Mouse (Mus musculus): ENCODE measurements at regions not wholly inside any gene's neighbourhood (a gene's known extent, or its start where the extent isn't known, plus 50 kb on each side); places are given as distances from the start of the nearest gene placed in this dataset.

DNA sequence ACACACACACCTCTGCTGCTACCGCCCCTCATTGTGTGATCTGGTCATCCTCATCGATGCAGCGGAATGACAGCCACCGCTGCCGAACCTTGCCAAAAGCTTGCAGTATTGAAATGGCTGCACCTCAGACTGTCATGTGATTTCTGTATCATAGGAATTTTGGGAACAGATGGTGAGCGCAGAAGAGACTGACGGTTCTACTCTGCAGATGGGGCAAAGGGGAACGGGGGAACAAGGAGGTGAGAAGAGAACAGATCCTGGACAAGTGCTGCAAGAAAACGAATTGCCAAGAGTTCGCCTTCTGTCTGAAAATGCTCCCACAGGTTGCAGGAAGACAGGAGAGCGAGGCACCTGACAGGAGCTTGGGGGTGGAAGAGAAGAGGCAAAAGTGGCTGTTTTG, 96.9 kb upstream of the Smarca2 start:
- no peaks in the 10 kb centered on the region for H3K27me3 ChIP-seq (ENCODE audit: control insufficient read depth, insufficient read depth, low read depth, low read length)
- no peak overlapping the region for H3K9ac ChIP-seq (ENCODE audit: low read length)
- H3K4me2 ChIP-seq (ENCODE audit: low read depth, low read length), result no peak overlapping the region
- H3K4me3 ChIP-seq (ENCODE audit: low read length), result no peak overlapping the region
- H3K36me3 ChIP-seq (ENCODE audit: control insufficient read depth, insufficient read depth, low read length), result no peaks in the 10 kb centered on the region
- no peak overlapping the region for H3K27ac ChIP-seq (ENCODE audit: low read length)
- WGBS, result 68% methylated on average over 11 of the region's 11 CpGs
- no peaks in the 10 kb centered on the region for H3K9me3 ChIP-seq (ENCODE audit: control insufficient read depth, low read length)
- ATAC-seq (ENCODE audit: low read depth), result no peak
- no peaks in the 10 kb centered on the region for H3K4me1 ChIP-seq (replicated peaks; ENCODE audit: control insufficient read depth, insufficient read depth, low read length)

DNA sequence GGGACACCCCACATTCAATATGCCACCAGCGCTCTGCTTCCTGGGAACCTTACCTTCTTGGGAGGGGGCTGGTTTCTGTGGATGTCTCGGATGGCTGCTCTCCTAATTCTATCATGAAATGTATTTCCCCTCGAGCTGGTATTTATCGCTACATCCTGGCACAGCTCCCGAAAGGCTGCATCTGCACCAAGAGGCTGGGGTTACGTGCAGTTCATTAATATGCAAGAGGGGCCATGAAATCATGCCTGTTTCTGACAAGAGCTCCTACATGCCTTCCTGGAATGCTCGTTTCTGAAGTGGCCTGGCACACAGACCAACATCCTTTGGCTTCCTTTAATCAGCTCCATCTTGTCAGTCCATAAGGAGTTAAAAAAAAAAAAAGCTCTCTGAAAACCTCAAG, 96.2 kb upstream of the Smarca2 start:
- Histone ChIP-seq H3K36me3 (ENCODE audit: control insufficient read depth, insufficient read depth, low read length) (no peaks in the 10 kb centered on the region), H3K4me3 (ENCODE audit: low read length) (no peak overlapping the region), H3K27me3 (ENCODE audit: control insufficient read depth, insufficient read depth, low read depth, low read length) (no peaks in the 10 kb centered on the region), H3K9ac (ENCODE audit: low read length) (no peak overlapping the region), H3K4me1 (replicated peaks; ENCODE audit: control insufficient read depth, insufficient read depth, low read length) (no peaks in the 10 kb centered on the region), H3K27ac (ENCODE audit: low read length) (no peak overlapping the region), H3K4me2 (ENCODE audit: low read depth, low read length) (no peak overlapping the region), H3K9me3 (ENCODE audit: control insufficient read depth, low read length) (no peaks in the 10 kb centered on the region)
- ATAC-seq (ENCODE audit: low read depth), result no peak
- WGBS, result 43% methylated on average over 7 of the region's 7 CpGs

- H3K27ac ChIP-seq (ENCODE audit: low read length), result no peak overlapping the region
- H3K36me3 ChIP-seq (ENCODE audit: control insufficient read depth, insufficient read depth, low read length), result no peaks in the 10 kb centered on the region
- H3K27me3 ChIP-seq (ENCODE audit: control insufficient read depth, insufficient read depth, low read depth, low read length), result no peaks in the 10 kb centered on the region
- H3K4me2 ChIP-seq (ENCODE audit: low read depth, low read length), result no peak overlapping the region
- 71% methylated on average over 2 of the region's 2 CpGs for WGBS
- no peaks in the 10 kb centered on the region for H3K9me3 ChIP-seq (ENCODE audit: control insufficient read depth, low read length)
- no peak overlapping the region for H3K4me3 ChIP-seq (ENCODE audit: low read length)
- ATAC-seq (ENCODE audit: low read depth), result no peak
- no peaks in the 10 kb centered on the region for H3K4me1 ChIP-seq (replicated peaks; ENCODE audit: control insufficient read depth, insufficient read depth, low read length)
- no peak overlapping the region for H3K9ac ChIP-seq (ENCODE audit: low read length)
These were observed 95.6 kb upstream of the Smarca2 start for GRCm38 (mm10) chr19:26509240-26509639.

DNA sequence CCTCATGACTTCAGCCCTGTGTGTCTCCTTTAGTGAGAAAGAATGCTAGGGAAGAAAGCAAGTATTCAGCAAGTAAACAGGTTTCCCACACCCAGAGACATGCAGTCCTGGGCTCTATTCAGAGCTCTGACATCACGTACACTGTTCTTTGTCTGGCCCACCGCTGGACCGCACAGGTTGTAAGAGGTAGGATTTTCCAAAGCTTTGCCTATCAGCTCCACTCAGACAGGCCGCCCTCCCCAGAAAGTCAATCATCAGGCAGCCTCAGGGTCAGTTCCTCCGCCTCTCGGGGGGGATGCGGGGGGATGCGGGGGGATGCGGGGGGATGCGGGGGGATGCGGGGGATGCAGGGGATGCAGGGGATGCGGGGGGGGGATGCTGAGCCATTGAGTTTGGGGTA, 94.7 kb upstream of the Smarca2 start:
- no peak overlapping the region for H3K27ac ChIP-seq (ENCODE audit: low read length)
- ATAC-seq (ENCODE audit: low read depth), result no peak
- no peaks in the 10 kb centered on the region for H3K36me3 ChIP-seq (ENCODE audit: control insufficient read depth, insufficient read depth, low read length)
- 84% methylated on average over 12 of the region's 12 CpGs for WGBS
- no peak overlapping the region for H3K4me3 ChIP-seq (ENCODE audit: low read length)
- no peaks in the 10 kb centered on the region for H3K9me3 ChIP-seq (ENCODE audit: control insufficient read depth, low read length)
- no peak overlapping the region for H3K4me2 ChIP-seq (ENCODE audit: low read depth, low read length)
- H3K27me3 ChIP-seq (ENCODE audit: control insufficient read depth, insufficient read depth, low read depth, low read length), result no peaks in the 10 kb centered on the region
- no peaks in the 10 kb centered on the region for H3K4me1 ChIP-seq (replicated peaks; ENCODE audit: control insufficient read depth, insufficient read depth, low read length)
- no peak overlapping the region for H3K9ac ChIP-seq (ENCODE audit: low read length)

DNA sequence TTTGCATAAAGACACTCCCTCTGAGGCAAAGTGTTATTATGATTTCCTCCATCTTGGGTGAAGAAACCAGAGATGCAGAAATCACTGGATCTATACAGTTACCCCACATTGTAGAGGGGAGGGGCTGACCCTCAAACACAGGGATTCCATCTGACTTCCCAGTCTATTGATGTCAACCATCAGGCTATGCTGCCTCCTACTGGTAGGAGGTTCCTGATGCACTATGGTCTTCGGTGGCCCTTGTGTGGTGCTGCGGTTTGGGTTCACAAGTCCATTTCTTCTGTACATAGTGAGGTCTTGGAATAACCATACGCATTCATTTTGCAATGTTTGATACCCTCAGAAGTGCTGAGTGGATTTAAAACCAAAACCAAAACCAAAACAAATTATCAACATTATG, 94.0 kb upstream of the Smarca2 start:
- H3K4me1 ChIP-seq (replicated peaks; ENCODE audit: control insufficient read depth, insufficient read depth, low read length), result no peaks in the 10 kb centered on the region
- 86% methylated on average over 3 of the region's 3 CpGs for WGBS
- ATAC-seq (ENCODE audit: low read depth), result no peak
- no peaks in the 10 kb centered on the region for H3K9me3 ChIP-seq (ENCODE audit: control insufficient read depth, low read length)
- H3K4me2 ChIP-seq (ENCODE audit: low read depth, low read length), result no peak overlapping the region
- H3K27me3 ChIP-seq (ENCODE audit: control insufficient read depth, insufficient read depth, low read depth, low read length), result no peaks in the 10 kb centered on the region
- no peak overlapping the region for H3K9ac ChIP-seq (ENCODE audit: low read length)
- no peaks in the 10 kb centered on the region for H3K36me3 ChIP-seq (ENCODE audit: control insufficient read depth, insufficient read depth, low read length)
- no peak overlapping the region for H3K27ac ChIP-seq (ENCODE audit: low read length)
- H3K4me3 ChIP-seq (ENCODE audit: low read length), result no peak overlapping the region

- no peak overlapping the region for H3K27ac ChIP-seq (ENCODE audit: low read length)
- no peaks in the 10 kb centered on the region for H3K4me1 ChIP-seq (replicated peaks; ENCODE audit: control insufficient read depth, insufficient read depth, low read length)
- no peaks in the 10 kb centered on the region for H3K36me3 ChIP-seq (ENCODE audit: control insufficient read depth, insufficient read depth, low read length)
- 71% methylated on average over 6 of the region's 6 CpGs for WGBS
- H3K9ac ChIP-seq (ENCODE audit: low read length), result no peak overlapping the region
- no peak for ATAC-seq (ENCODE audit: low read depth)
- H3K9me3 ChIP-seq (ENCODE audit: control insufficient read depth, low read length), result no peaks in the 10 kb centered on the region
- H3K27me3 ChIP-seq (ENCODE audit: control insufficient read depth, insufficient read depth, low read depth, low read length), result no peaks in the 10 kb centered on the region
- H3K4me3 ChIP-seq (ENCODE audit: low read length), result no peak overlapping the region
- H3K4me2 ChIP-seq (ENCODE audit: low read depth, low read length), result no peak overlapping the region
These were observed 93.1 kb upstream of the Smarca2 start for GRCm38 (mm10) chr19:26511756-26512155.

DNA sequence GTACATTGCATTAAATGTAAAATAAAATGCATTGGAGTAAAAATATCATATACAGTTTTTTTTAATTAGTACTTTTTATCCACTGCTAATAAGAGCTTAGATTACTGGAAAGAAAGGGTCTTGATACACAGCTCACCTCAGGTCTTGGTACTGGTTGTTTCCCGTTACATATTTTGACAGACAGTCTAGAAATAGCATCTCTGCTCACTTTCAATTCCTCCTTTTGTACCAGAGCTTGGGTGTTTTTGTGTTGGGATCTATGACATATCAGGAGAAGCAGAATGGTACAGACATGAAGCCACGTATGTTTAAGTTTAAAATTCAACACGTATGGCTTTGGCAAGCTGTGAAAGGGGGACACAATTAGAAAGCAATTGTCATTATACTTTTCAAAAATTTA, 80.3 kb upstream of the Smarca2 start:
- no peaks in the 10 kb centered on the region for H3K36me3 ChIP-seq (ENCODE audit: control insufficient read depth, insufficient read depth, low read length)
- H3K27me3 ChIP-seq (ENCODE audit: control insufficient read depth, insufficient read depth, low read depth, low read length), result no peaks in the 10 kb centered on the region
- no peak overlapping the region for H3K4me2 ChIP-seq (ENCODE audit: low read depth, low read length)
- no peaks in the 10 kb centered on the region for H3K4me1 ChIP-seq (replicated peaks; ENCODE audit: control insufficient read depth, insufficient read depth, low read length)
- no peaks in the 10 kb centered on the region for H3K9me3 ChIP-seq (ENCODE audit: control insufficient read depth, low read length)
- ATAC-seq (ENCODE audit: low read depth), result no peak
- H3K4me3 ChIP-seq (ENCODE audit: low read length), result no peak overlapping the region
- no peak overlapping the region for H3K27ac ChIP-seq (ENCODE audit: low read length)
- H3K9ac ChIP-seq (ENCODE audit: low read length), result no peak overlapping the region
- 76% methylated on average over 3 of the region's 3 CpGs for WGBS

DNA sequence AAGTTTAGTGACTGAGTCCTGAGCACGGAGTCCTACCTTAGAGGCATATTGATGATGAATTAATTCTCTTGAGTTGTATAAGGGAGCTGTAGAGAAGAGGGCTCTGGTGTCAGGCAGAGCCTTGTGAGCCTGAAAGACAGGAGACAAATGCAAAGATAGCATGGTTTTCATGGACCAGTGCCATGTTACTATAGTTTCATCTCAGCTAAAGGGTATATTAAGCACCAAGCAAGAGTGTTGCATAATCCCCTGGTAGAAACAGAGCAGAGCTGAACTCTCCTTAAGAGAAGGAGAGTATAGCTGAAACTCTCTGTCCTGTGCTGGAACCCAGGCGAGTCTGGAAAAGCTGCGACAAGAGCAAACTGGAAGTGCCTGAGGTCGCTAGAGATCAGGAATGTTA, 73.5 kb upstream of the Smarca2 start:
- no peak for ATAC-seq (ENCODE audit: low read depth)
- H3K27ac ChIP-seq (ENCODE audit: low read length), result no peak overlapping the region
- no peak overlapping the region for H3K4me2 ChIP-seq (ENCODE audit: low read depth, low read length)
- no peaks in the 10 kb centered on the region for H3K9me3 ChIP-seq (ENCODE audit: control insufficient read depth, low read length)
- no peaks in the 10 kb centered on the region for H3K4me1 ChIP-seq (replicated peaks; ENCODE audit: control insufficient read depth, insufficient read depth, low read length)
- H3K36me3 ChIP-seq (ENCODE audit: control insufficient read depth, insufficient read depth, low read length), result no peaks in the 10 kb centered on the region
- WGBS, result 67% methylated on average over 4 of the region's 4 CpGs
- H3K27me3 ChIP-seq (ENCODE audit: control insufficient read depth, insufficient read depth, low read depth, low read length), result no peaks in the 10 kb centered on the region
- H3K9ac ChIP-seq (ENCODE audit: low read length), result no peak overlapping the region
- no peak overlapping the region for H3K4me3 ChIP-seq (ENCODE audit: low read length)

- no peak for ATAC-seq (ENCODE audit: low read depth)
- Histone ChIP-seq H3K36me3 (ENCODE audit: control insufficient read depth, insufficient read depth, low read length) (no peaks in the 10 kb centered on the region), H3K27ac (ENCODE audit: low read length) (no peak overlapping the region), H3K4me1 (replicated peaks; ENCODE audit: control insufficient read depth, insufficient read depth, low read length) (no peaks in the 10 kb centered on the region), H3K4me3 (ENCODE audit: low read length) (no peak overlapping the region), H3K9me3 (ENCODE audit: control insufficient read depth, low read length) (no peaks in the 10 kb centered on the region), H3K27me3 (ENCODE audit: control insufficient read depth, insufficient read depth, low read depth, low read length) (no peaks in the 10 kb centered on the region), H3K9ac (ENCODE audit: low read length) (no peak overlapping the region), H3K4me2 (ENCODE audit: low read depth, low read length) (no peak overlapping the region)
- 31% methylated on average over 6 of the region's 6 CpGs for WGBS
These were observed 72.3 kb upstream of the Smarca2 start for GRCm38 (mm10) chr19:26532509-26532908.

DNA sequence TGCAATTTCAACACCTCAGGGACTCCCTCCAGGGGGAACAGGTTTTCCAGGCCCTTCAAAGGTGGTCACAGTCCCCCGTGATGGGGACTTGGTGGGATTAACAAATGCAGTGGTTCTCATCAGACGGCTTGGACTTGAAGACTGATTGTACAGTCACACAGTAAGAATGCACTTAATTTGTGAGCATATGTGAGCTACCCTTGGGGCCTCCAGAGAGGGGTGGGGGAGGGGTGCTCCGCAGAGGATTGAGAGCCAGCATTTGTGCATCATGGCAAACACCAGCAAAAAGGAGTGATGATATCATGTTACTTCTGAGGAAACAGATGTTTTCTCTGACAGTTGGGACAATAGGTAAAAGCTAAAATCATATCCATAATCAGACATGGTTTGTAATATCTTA, 59.2 kb upstream of the Smarca2 start:
- Histone ChIP-seq H3K9me3 (ENCODE audit: control insufficient read depth, low read length) (no peaks in the 10 kb centered on the region), H3K36me3 (ENCODE audit: control insufficient read depth, insufficient read depth, low read length) (no peaks in the 10 kb centered on the region), H3K4me1 (replicated peaks; ENCODE audit: control insufficient read depth, insufficient read depth, low read length) (no peaks in the 10 kb centered on the region), H3K4me3 (ENCODE audit: low read length) (no peak overlapping the region), H3K27me3 (ENCODE audit: control insufficient read depth, insufficient read depth, low read depth, low read length) (no peaks in the 10 kb centered on the region), H3K27ac (ENCODE audit: low read length) (no peak overlapping the region), H3K4me2 (ENCODE audit: low read depth, low read length) (no peak overlapping the region), H3K9ac (ENCODE audit: low read length) (no peak overlapping the region)
- 41% methylated on average over 3 of the region's 3 CpGs for whole genome bisulfite sequencing
- no peak for ATAC-seq (ENCODE audit: low read depth)

Measured in lung, embryonic 16.5 days (tissue).